Mouse (Mus musculus): ENCODE results near the gene 4930451I11Rik.

DNA sequence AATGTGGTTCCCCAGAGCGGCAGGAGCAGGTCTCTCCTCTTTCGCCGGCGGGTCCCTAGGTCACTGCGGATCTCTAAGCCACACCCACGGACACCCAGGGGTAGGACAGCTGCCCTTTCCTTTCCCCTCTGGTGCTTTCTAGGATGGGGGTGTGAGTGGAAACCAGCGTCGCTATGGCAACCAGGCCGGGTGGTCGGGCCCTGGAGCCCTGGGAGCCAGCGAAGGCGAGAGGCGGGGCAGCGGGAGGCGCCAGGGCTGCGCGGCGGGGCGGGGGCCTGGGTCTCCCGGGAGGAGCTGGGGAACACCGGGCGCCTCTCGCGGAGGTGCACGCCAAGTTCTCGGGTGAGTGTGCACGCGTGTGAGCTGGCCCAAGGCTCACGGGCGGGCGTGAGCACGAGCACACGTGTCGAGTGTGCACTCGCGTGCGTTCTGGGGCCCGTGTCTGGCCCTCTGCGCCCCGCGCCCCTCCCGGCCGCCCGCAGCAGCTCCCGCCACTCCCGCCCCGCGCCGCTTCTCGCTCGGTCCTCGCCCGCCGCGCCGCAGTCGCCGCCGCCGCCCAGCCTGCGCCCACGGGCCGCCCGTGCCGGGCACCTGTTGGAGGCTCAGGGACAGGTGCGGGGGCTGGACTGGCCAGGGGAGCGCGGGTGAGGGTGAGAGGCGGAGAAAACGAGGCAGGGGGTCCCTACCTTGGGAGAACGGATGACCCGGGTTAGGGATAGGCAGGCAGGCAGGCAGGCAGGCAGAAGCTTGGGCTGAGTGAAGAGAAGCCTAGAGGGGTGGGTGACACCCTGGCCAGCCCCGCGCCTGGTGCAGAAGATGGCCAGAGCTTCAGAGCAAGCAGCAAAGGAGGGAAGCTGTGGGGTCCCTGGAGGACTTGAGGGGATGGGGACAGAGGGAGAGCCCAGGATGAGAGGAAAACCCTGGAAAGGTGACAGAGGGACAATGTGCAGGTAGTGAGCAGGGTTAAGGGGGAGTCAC lies 16.3 kb upstream of the 4930451I11Rik start:
- no peak for TF ChIP-seq CTCF (IDR thresholded peaks at IDR 0.05; ENCODE audit: extremely low read depth, insufficient read depth, insufficient read length, insufficient replicate concordance)
- no peak for TF ChIP-seq POLR2A (IDR thresholded peaks at IDR 0.05; ENCODE audit: low read depth, low read length)

All from spleen, adult 2 months (tissue).